Mouse (Mus musculus) liver, embryonic 16.5 days (tissue): ENCODE data around the gene Ssr1. TPM values are rescaled to one million over a fixed set of nuclear protein-coding genes. Genes with fewer than 3 reads are reported as not detected.

ENCODE experiments used
- ATAC-seq: fragments of 200-750 bp; cut with Nextera tagmentation; 2 replicates; pipeline ENCODE4 v1.8.0; 2017; ENCODE audit warnings: low read depth, mild to moderate bottlenecking, moderate number of reproducible peaks, moderate library complexity
- H3K27ac ChIP-seq: fragments of 300-500 bp; sonication (generic); 2 replicates; pipeline ENCODE4 v1.5.1; 2014; ENCODE audit warnings: mild to moderate bottlenecking, low read length
- H3K27me3 ChIP-seq: fragments of 300-500 bp; sonication (generic); 2 replicates; pipeline ENCODE4 v1.6.1; 2014; ENCODE audit warnings: low read depth, low read length, mixed read lengths; ENCODE audit not compliant: control insufficient read depth, insufficient read depth
- H3K36me3 ChIP-seq: fragments of 300-500 bp; sonication (generic); 2 replicates; pipeline ENCODE4 v1.6.1; 2014; ENCODE audit warnings: mild to moderate bottlenecking; ENCODE audit not compliant: control insufficient read depth, insufficient read depth
- H3K4me1 ChIP-seq: fragments of 300-500 bp; sonication (generic); 2 replicates; pipeline ENCODE4 v1.6.1; 2014; ENCODE audit warnings: low read depth, low read length, mixed read lengths; ENCODE audit not compliant: control insufficient read depth
- H3K4me2 ChIP-seq: fragments of 300-500 bp; sonication (generic); 2 replicates; pipeline ENCODE4 v1.6.1; 2014; ENCODE audit warnings: low read depth, low read length, mixed read lengths
- H3K4me3 ChIP-seq: fragments of 300-500 bp; sonication (generic); 2 replicates; pipeline ENCODE4 v1.5.1; 2014; ENCODE audit warnings: low read depth, mild to moderate bottlenecking, low read length
- H3K9ac ChIP-seq: fragments of 300-500 bp; sonication (generic); 2 replicates; pipeline ENCODE4 v1.6.1; 2014; ENCODE audit warnings: low read depth, low read length
- H3K9me3 ChIP-seq: fragments of 300-500 bp; sonication (generic); replicated peaks from 2 replicates; pipeline ENCODE4 v1.6.1; 2016; ENCODE audit warnings: low read length; ENCODE audit not compliant: control insufficient read depth
- WGBS: fragments of 180-500 bp; shearing (Covaris S2); extraction: QIAGEN DNeasy Blood & Tissue Kit; methylation state at CpG from one replicate; pipeline ENCODE4 v1.1.7; 2014; ENCODE audit not compliant: insufficient replicate concordance; 5-methylcytosine and 5-hydroxymethylcytosine counted together
- polyA plus RNA-seq: library from polyadenylated mRNA; unstranded; fragments of >200 nt; fragmentation: Nextera tagmentation; extraction: Ambion mirVana; gene quantifications from 2 replicates; pipeline ENCODE4 v1.2.1, GENCODE M21; 2015

The Ssr1 gene
- polyA plus RNA-seq, 1 experiment from 2014 or later, result 69.3 TPM

GRCm38 (mm10) chr13:37931210-37931922 is 62.7 kb downstream of the Ssr1 start:
- no peak overlapping the region for H3K27ac ChIP-seq
- H3K9me3 ChIP-seq, result no peaks in the 10 kb centered on the region
- ATAC-seq, result no peak
- no peak overlapping the region for H3K4me3 ChIP-seq
- H3K27me3 ChIP-seq, result no peaks in the 10 kb centered on the region
- 86% methylated on average over 27 of the region's 27 CpGs for WGBS
- H3K36me3 ChIP-seq, result peaks cover 51% of the 10 kb centered on the region
- no peaks in the 10 kb centered on the region for H3K4me1 ChIP-seq
- no peak overlapping the region for H3K9ac ChIP-seq
- no peak overlapping the region for H3K4me2 ChIP-seq

DNA sequence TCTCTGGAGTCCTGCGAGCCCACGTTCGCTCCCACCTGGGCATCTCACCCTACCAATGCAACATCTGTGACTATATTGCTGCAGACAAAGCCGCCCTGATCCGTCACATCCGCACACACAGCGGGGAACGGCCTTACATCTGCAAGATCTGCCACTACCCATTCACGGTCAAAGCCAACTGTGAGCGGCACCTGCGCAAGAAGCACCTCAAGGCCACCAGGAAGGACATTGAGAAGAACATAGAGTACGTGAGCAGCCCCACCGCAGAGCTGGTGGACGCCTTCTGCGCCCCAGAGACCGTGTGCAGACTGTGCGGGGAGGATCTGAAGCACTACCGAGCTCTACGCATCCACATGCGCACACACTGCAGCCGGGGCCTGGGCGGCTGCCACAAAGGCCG is 63.4 kb downstream of the Ssr1 start:
- peaks cover 47% of the 10 kb centered on the region for H3K36me3 ChIP-seq
- no peaks in the 10 kb centered on the region for H3K9me3 ChIP-seq
- no peaks in the 10 kb centered on the region for H3K27me3 ChIP-seq
- H3K4me1 ChIP-seq, result no peaks in the 10 kb centered on the region
- no peak overlapping the region for H3K4me3 ChIP-seq
- no peak overlapping the region for H3K27ac ChIP-seq
- ATAC-seq, result no peak
- H3K9ac ChIP-seq, result no peak overlapping the region
- no peak overlapping the region for H3K4me2 ChIP-seq
- WGBS, result 90% methylated on average over 23 of the region's 23 CpGs

DNA sequence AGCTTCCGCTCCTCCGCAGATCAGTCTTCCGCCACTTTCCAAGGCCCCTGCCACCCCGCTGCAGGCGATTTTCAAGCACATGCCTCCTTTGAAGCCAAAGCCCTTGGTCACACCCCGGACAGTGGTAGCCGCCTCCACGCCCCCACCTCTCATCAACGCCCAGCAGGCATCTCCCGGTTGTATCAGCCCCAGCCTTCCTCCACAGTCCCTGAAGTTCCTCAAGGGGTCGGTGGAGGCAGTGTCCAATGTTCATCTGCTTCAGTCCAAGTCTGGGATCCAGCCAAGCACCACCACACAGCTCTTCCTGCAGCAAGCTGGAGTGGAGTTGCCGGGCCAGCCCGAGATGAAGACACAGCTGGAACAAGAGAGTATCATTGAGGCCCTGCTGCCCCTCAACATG is 63.9 kb downstream of the Ssr1 start:
- no peak overlapping the region for H3K27ac ChIP-seq
- no peaks in the 10 kb centered on the region for H3K9me3 ChIP-seq
- ATAC-seq, result no peak
- WGBS, result 82% methylated on average over 13 of the region's 13 CpGs
- H3K4me1 ChIP-seq, result no peaks in the 10 kb centered on the region
- H3K27me3 ChIP-seq, result no peaks in the 10 kb centered on the region
- peaks cover 43% of the 10 kb centered on the region for H3K36me3 ChIP-seq
- no peak overlapping the region for H3K4me2 ChIP-seq
- H3K9ac ChIP-seq, result no peak overlapping the region
- H3K4me3 ChIP-seq, result no peak overlapping the region

DNA sequence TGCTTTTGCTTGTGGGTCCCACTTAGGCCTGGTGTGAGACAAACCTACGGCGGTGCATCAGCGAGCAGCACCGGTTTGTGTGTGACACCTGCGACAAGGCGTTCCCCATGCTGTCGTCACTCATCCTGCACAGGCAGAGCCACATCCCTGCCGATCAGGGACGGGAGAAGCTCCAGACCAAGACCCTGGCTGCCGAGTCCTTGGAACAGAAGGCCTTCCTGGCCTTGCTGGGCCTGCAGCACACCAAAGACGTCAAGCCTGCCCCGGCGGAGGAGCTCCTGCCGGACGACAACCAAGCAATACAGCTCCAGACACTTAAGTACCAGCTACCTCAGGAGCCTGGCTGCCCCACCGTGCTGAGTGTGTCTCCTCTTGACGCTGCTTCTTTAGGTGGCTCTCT is 64.5 kb downstream of the Ssr1 start:
- Histone ChIP-seq H3K27me3 (no peaks in the 10 kb centered on the region), H3K36me3 (peaks cover 40% of the 10 kb centered on the region), H3K27ac (no peak overlapping the region), H3K4me2 (no peak overlapping the region), H3K9me3 (no peaks in the 10 kb centered on the region), H3K4me1 (no peaks in the 10 kb centered on the region), H3K9ac (no peak overlapping the region), H3K4me3 (no peak overlapping the region)
- no peak for ATAC-seq
- 92% methylated on average over 17 of the region's 17 CpGs for WGBS

- Histone ChIP-seq H3K36me3 (peaks cover 29% of the 10 kb centered on the region), H3K27me3 (no peaks in the 10 kb centered on the region), H3K9me3 (no peaks in the 10 kb centered on the region), H3K4me3 (no peak overlapping the region), H3K4me1 (peaks cover 2% of the 10 kb centered on the region), H3K9ac (no peak overlapping the region), H3K27ac (no peak overlapping the region), H3K4me2 (no peak overlapping the region)
- WGBS, result 74% methylated on average over 3 of the region's 3 CpGs
- no peak for ATAC-seq
These were observed 67.6 kb downstream of the Ssr1 start for GRCm38 (mm10) chr13:37926394-37926793.

DNA sequence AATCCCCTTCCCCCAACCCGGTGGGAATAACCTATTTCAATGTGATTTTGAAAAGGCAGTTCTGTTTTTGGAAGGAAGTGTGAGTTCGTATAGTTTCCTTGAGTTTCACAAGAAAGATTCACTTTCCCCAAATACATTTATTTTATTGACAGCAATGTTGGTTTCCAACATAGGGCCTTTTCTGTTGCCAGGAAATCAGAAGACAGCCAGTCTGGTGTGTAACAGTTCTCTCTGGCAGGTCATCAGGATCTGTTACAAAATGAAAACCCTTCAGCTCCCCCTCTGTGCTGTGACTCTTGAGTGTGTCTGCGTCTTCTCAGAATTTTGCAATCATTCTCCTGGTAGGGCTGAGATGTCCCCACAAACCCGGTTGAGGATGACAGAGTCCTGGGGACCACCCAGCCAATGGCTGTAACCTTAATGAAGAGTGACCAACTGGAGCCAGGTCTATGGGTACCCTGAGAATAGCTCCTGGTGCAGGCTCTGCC is 69.5 kb downstream of the Ssr1 start:
- Histone ChIP-seq H3K9ac (no peak overlapping the region), H3K27ac (no peak overlapping the region), H3K4me3 (no peak overlapping the region), H3K27me3 (no peaks in the 10 kb centered on the region), H3K36me3 (peaks cover 11% of the 10 kb centered on the region), H3K9me3 (no peaks in the 10 kb centered on the region), H3K4me2 (no peak overlapping the region), H3K4me1 (peaks cover 2% of the 10 kb centered on the region)
- no peak for ATAC-seq
- WGBS, result 72% methylated on average over 4 of the region's 4 CpGs

GRCm38 (mm10) chr13:37923643-37924460 is 70.2 kb downstream of the Ssr1 start:
- H3K27ac ChIP-seq, result no peak overlapping the region
- H3K36me3 ChIP-seq, result peaks cover 7% of the 10 kb centered on the region
- peaks cover 2% of the 10 kb centered on the region for H3K4me1 ChIP-seq
- no peaks in the 10 kb centered on the region for H3K27me3 ChIP-seq
- peak; percentile 53 for ATAC-seq
- H3K9ac ChIP-seq, result no peak overlapping the region
- no peaks in the 10 kb centered on the region for H3K9me3 ChIP-seq
- WGBS, result 78% methylated on average over 10 of the region's 10 CpGs
- no peak overlapping the region for H3K4me3 ChIP-seq
- no peak overlapping the region for H3K4me2 ChIP-seq

DNA sequence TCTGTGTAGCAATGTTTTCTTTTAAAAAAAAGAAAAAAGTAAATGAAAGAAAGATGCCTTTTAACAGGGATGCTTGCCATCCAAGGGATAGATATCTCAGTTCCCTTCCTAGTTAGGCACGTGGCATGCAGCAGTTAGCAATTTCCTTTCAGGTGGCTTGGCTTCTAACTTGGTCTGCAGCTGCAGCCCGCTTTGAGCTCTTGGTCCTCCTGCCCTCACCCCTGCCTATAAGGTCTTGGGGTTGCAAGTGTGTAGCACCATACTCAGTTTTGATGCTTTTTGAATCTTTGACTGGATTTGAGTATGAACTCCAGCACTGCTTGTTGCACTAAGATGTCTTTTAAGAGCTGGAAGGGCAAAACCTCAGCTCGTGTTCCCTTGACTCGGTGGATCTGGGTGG is 70.9 kb downstream of the Ssr1 start:
- Histone ChIP-seq H3K36me3 (peaks cover 7% of the 10 kb centered on the region), H3K4me3 (no peak overlapping the region), H3K9ac (no peak overlapping the region), H3K4me1 (peaks cover 2% of the 10 kb centered on the region), H3K27me3 (no peaks in the 10 kb centered on the region), H3K27ac (no peak overlapping the region), H3K9me3 (no peaks in the 10 kb centered on the region), H3K4me2 (no peak overlapping the region)
- WGBS, result 83% methylated on average over 4 of the region's 4 CpGs
- no peak for ATAC-seq

- Histone ChIP-seq H3K4me3 (no peak overlapping the region), H3K36me3 (peaks cover 27% of the 10 kb centered on the region), H3K27me3 (no peaks in the 10 kb centered on the region), H3K9me3 (no peaks in the 10 kb centered on the region), H3K9ac (no peak overlapping the region), H3K4me2 (no peak overlapping the region), H3K4me1 (peaks cover 2% of the 10 kb centered on the region), H3K27ac (no peak overlapping the region)
- ATAC-seq, result no peak
- 62% methylated on average over 2 of the region's 2 CpGs for WGBS
These were observed 73.3 kb downstream of the Ssr1 start for GRCm38 (mm10) chr13:37920727-37921126.
